ENCODE assay signal across 8 mouse cellular contexts in genomic region chr6:129256018-129256417, GRCm38 (mm10). TPM values are rescaled to one million over a fixed set of nuclear protein-coding genes. Genes with fewer than 3 reads are reported as not detected.
DNase-seq lines count a peak whose midpoint lies in the region; ATAC-seq and TF ChIP-seq lines count a peak whose summit lies in the region.

No protein-coding gene starts in this region.

- H3K27me3 ChIP-seq in heart, embryonic 10.5 days (ENCODE audit: insufficient read depth, poor library complexity, severe bottlenecking): no peaks in the 10 kb centered on the region
- no peaks in the 10 kb centered on the region for H3K27me3 ChIP-seq in hindbrain, embryonic 16.5 days (replicated peaks; ENCODE audit: control insufficient read depth, insufficient read depth, low read length)
- no peaks in the 10 kb centered on the region for H3K27me3 ChIP-seq in stomach, postnatal 0 days (ENCODE audit: control insufficient read depth, insufficient read depth, low read length)

- no peaks in the 10 kb centered on the region for H3K4me1 ChIP-seq in heart, embryonic 10.5 days
- H3K4me1 ChIP-seq in hindbrain, embryonic 16.5 days (ENCODE audit: control insufficient read depth, insufficient read depth, low read depth, low read length): no peaks in the 10 kb centered on the region
- no peaks in the 10 kb centered on the region for H3K4me1 ChIP-seq in stomach, postnatal 0 days (replicated peaks; ENCODE audit: control insufficient read depth, insufficient read depth)

- WGBS in heart, embryonic 10.5 days: 55% methylated on average over 7 of the region's 7 CpGs
- 60% methylated on average over 7 of the region's 7 CpGs for whole genome bisulfite sequencing in hindbrain, embryonic 16.5 days
- 49% methylated on average over 7 of the region's 7 CpGs for WGBS in stomach, postnatal 0 days

- no peaks in the 10 kb centered on the region for H3K9me3 ChIP-seq in heart, embryonic 10.5 days
- H3K9me3 ChIP-seq in hindbrain, embryonic 16.5 days (ENCODE audit: control insufficient read depth, low read length): no peaks in the 10 kb centered on the region
- no peaks in the 10 kb centered on the region for H3K9me3 ChIP-seq in stomach, postnatal 0 days (ENCODE audit: control insufficient read depth, low read length)

- 0 out of 2 replicates have a peak, but pooled peaks have one; percentile 45 for ATAC-seq in hindbrain, embryonic 16.5 days
- ATAC-seq in stomach, postnatal 0 days (ENCODE audit: low FRiP score, low TSS enrichment): no peak

- DNase-seq in heart, adult 11 months: peak; percentile 79
- no peak for DNase-seq in heart, embryonic 10.5 days (ENCODE audit: low spot score)
- peak; percentile 49 to 58 for DNase-seq in spleen, postnatal 36 days (ENCODE audit: low spot score in 2 of 2)
- DNase-seq in spleen, adult 18-20 months: no peak
- no peak for DNase-seq in stomach, postnatal 0 days (ENCODE audit: low spot score)
- DNase-seq in cerebellum, adult 18-20 months: no peak
- no peak for DNase-seq in layer of hippocampus, postnatal 25 days (ENCODE audit: extremely low spot score in 1 of 2, low spot score in 1 of 2)

- H3K9ac ChIP-seq in hindbrain, embryonic 16.5 days (ENCODE audit: low read depth, low read length): no peak overlapping the region
- H3K9ac ChIP-seq in stomach, postnatal 0 days (ENCODE audit: low read length): no peak overlapping the region

- no peak for TF ChIP-seq EP300 in stomach, postnatal 0 days (optimal IDR thresholded peaks at IDR 0.05)

- H3K36me3 ChIP-seq in heart, embryonic 10.5 days: no peaks in the 10 kb centered on the region
- no peaks in the 10 kb centered on the region for H3K36me3 ChIP-seq in hindbrain, embryonic 16.5 days (ENCODE audit: control insufficient read depth, insufficient read depth, low read length)
- no peaks in the 10 kb centered on the region for H3K36me3 ChIP-seq in stomach, postnatal 0 days (ENCODE audit: control insufficient read depth, insufficient read depth, low read length)

- H3K4me2 ChIP-seq in hindbrain, embryonic 16.5 days (ENCODE audit: low read length): no peak overlapping the region
- no peak overlapping the region for H3K4me2 ChIP-seq in stomach, postnatal 0 days (replicated peaks; ENCODE audit: low read depth)

- TF ChIP-seq CTCF in stomach, postnatal 0 days (IDR thresholded peaks at IDR 0.05; ENCODE audit: low read depth): peak; percentile 80

- H3K27ac ChIP-seq in heart, embryonic 10.5 days: no peak overlapping the region
- H3K27ac ChIP-seq in hindbrain, embryonic 16.5 days (ENCODE audit: low read depth, low read length): no peak overlapping the region
- no peak overlapping the region for H3K27ac ChIP-seq in stomach, postnatal 0 days (replicated peaks)

- no peak overlapping the region for H3K4me3 ChIP-seq in heart, embryonic 10.5 days
- H3K4me3 ChIP-seq in hindbrain, embryonic 16.5 days (ENCODE audit: low read length): no peak overlapping the region
- H3K4me3 ChIP-seq in stomach, postnatal 0 days (ENCODE audit: low read depth, low read length): no peak overlapping the region

RNA-seq across cellular contexts. Expression of gene Cd69, which starts 19.2 kb away (rescaled TPM):
- 0.12 and 0.25 TPM in 2 replicates for polyA plus RNA-seq in heart, embryonic 10.5 days (2016; fragmentation: Nextera tagmentation; extraction: Ambion mirVana)
- polyA plus RNA-seq in hindbrain, embryonic 16.5 days (2015; fragmentation: Nextera tagmentation; extraction: Ambion mirVana): 0.09 TPM in 1 of 2 replicates, not detected in the other
- polyA plus RNA-seq in stomach, postnatal 0 days (2015; fragmentation: Nextera tagmentation; extraction: Ambion mirVana): 0.15 and 0.18 TPM in 2 replicates
- total RNA-seq in layer of hippocampus, postnatal 25 days (2021): not detected

Comparison
In these comparisons a context has a peak if more than half of its experiments do, and no peak if none do; other contexts are left out.
1. DNase-seq: peak in heart, adult 11 months (single experiment) and spleen, postnatal 36 days (2 of 2); none in heart, embryonic 10.5 days (single experiment), spleen, adult 18-20 months (0 of 2), stomach, postnatal 0 days (single experiment), cerebellum, adult 18-20 months (0 of 2) and layer of hippocampus, postnatal 25 days (0 of 2).